Mouse (Mus musculus): ENCODE measurements around the gene Gm21834. TPM values are rescaled to one million over a fixed set of nuclear protein-coding genes. Genes with fewer than 3 reads are reported as not detected.

Gm21834 gene
- not detected in 2 replicates for total RNA-seq (2021)
- long read RNA-seq: 0 reads

GRCm38 (mm10) chr17:57742119-57742518 is at the start of gene Gm21834:
Gene Gm21834, minus strand, starts transcription at chr17:57742219.
- no peak for DNase-seq

GRCm38 (mm10) chr17:57788161-57788799 is 46.3 kb upstream of the Gm21834 start:
- no peak for DNase-seq

- DNase-seq: no peak
These were observed 28.9 kb upstream of the Gm21834 start for GRCm38 (mm10) chr17:57770904-57771303.

- peak; percentile 50 for DNase-seq
These were observed 26.9 kb upstream of the Gm21834 start, which contains the start of gene Cntnap5c for GRCm38 (mm10) chr17:57768622-57769610. Gene Cntnap5c, plus strand, starts transcription at chr17:57769570.

- DNase-seq: no peak
These were observed 25.3 kb upstream of the Gm21834 start for GRCm38 (mm10) chr17:57767306-57767705.

GRCm38 (mm10) chr17:57758033-57758432 is 16.0 kb upstream of the Gm21834 start:
- no peak for DNase-seq

- DNase-seq: no peak
These were observed 47.2 kb downstream of the Gm21834 start for GRCm38 (mm10) chr17:57694791-57695190.

Other genes starting within 250 kb of the Gm21834 start
- gene Vmn2r120, start 196.7 kb downstream of the Gm21834 start, total RNA-seq (2021): not detected in 2 replicates
- gene Cntnap5c, start 27.4 kb upstream of the Gm21834 start, total RNA-seq (2021): not detected in 2 replicates